Mouse (Mus musculus) megakaryocyte progenitor cell, adult 5-6 weeks (primary cell): Measurements from ENCODE around the gene Chrna3. TPM values are rescaled to one million over a fixed set of nuclear protein-coding genes. Genes with fewer than 3 reads are reported as not detected.

Experiments
- ATAC-seq: replicated peaks from 2 replicates; pipeline ENCODE4 v1.8.0; 2016; ENCODE audit warnings: mild to moderate bottlenecking, moderate TSS enrichment, inconsistent platforms; ENCODE audit not compliant: poor library complexity
- total RNA-seq, 2 experiments: library from RNA; stranded (forward) in 1 of 2; stranded (reverse) in 1 of 2; fragments of 157-497, 149-512 nt in 1 of 2; fragments of 200-1000 nt in 1 of 2; gene quantifications; 2 replicates each; pipeline versions ENCODE4 v1.2.3 to v1.2.4; 2015 to 2017

Chrna3 gene
- total RNA-seq, 2 experiments from 2014 or later = not detected

DNA sequence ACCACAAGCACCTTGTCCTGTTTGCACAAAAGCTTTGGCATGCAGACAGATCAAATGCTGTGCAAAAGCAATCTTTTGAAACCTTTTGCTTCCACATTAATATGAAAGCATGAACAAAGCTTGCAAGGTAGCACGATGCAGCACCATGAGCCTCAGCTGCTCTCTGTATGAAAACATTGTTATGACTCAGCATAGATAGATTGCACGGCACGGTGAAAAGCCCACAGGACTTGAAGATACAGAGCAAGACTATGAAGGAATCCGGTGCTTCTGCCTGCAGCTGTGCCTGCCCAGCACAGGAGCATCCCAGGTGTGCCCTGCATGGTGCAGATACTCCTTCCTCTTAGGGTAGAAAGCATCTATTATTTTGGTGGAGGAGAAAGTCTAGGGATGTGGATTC is 22.8 kb downstream of the Chrna3 start:
- no peak for ATAC-seq

DNA sequence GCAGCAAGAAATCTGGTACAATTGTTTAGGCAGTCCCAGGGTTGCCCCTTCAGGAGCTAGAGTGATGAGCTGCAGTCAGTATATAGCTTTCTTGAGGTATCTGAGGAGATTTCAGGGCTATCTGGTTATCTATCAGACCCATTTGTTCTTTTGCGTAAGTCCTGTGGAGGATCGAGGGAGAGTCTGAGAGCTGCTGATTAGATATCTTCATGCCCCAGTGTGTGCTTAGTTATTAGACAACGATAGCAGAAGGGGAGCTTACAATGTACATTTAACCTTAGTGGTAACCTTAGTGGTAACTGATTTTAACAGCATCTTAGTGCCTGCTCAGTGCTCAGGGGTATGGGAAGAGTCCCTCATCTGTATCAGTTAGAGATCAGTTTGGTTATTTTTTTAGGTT is 30.7 kb downstream of the Chrna3 start:
- ATAC-seq = peak; percentile 85

DNA sequence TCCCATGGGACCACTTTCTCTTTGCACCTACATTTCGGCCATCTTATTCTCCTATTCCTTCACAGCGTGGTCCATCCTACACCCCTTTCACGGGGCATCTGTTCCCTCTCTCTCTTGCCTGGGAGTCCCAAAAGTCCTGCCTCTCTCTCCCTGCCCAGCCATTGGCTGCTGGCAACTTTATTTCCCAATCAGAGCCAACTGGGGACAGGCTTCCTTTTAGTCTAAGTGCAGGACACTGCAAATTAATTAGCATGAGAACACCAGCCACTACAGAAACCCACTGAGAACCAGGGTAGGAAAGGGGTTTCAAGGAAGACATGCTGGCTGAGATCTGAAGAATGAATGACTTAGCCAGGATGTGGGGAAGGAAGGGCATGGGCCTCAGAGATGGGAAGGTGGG is 32.0 kb downstream of the Chrna3 start:
- no peak for ATAC-seq

DNA sequence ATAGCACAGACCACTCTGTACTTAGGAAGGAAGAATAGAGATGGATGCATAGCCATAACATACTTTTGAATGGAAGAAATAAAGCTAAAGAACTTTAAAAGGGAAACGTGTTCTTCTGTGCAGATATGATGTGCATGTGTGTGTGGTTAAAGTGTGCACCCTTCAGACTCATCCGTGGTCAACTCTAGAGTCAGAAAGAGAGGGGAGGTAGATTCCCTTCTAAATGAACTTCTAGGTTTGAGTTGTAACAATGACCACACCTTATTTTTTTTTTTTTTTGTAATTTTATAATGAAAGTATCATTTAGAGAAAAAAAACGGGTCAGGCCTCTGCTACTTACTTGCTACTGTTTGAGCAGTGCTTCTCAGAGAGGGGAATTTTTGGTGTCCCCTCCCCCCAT is 36.0 kb downstream of the Chrna3 start:
- ATAC-seq = no peak

DNA sequence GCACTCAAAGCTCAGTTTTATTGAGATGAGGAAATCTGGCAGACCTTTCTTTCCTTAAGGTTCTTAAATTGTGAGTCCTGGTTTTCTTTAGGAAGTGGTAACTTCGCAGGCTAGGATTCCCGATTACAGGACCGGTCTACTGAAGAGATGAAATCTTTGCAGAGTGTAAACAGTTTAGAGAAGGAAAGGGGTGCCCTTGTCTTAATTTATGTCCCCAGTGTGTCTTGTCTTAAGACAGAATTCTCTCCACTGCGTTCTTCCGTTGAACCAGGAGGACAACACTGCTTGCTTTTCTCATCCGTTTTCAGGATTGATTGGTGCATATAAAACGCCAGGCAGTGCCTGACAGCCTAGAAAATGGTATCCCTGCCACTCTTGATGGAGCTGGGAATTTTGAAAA is 44.0 kb downstream of the Chrna3 start:
- ATAC-seq = no peak

DNA sequence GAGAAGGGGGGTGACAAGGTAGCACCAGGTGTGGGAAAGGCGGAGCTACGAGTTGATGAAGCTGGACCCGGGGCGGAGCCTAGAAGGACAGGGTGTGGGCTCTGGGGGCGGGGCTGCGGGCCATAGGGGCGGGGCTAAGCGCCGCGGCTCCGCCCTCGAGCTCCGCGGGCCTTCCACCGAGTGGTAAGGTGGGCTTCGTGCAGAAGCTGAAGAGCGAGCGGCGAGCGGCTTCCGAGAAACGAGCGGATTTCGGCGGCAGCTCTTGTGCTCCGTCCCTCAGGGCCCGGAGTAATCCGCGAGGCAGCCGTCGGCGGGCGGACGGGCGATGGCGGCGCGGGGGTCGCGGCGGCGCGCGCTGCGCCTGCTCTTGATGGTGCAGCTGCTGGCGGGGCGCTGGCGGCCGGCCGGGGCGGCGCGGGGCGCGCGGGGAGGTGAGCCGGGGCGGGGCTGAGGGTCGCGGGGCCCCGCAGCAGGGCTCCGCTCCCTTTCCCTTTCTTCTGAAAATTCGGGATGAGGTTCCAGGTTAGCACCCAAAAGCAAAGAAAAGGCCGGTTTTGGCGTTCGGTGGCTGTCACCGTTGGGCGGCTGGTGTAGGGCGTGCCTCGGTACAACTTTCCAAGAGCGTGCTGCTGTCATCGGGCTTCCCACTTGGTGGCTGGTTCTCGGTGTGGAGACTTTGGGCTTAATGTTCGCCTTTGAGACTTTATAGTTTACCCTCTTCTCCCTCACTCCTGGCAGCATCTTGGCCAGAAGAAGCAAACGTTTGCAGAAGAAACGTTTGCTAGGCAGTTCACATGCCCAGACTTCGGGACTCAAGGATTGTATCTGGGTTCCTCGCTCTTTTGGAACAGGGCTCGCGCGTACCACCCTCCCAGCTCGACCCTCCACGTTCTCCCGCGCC is 44.8 kb downstream of the Chrna3 start:
- peak; percentile 72 for ATAC-seq

DNA sequence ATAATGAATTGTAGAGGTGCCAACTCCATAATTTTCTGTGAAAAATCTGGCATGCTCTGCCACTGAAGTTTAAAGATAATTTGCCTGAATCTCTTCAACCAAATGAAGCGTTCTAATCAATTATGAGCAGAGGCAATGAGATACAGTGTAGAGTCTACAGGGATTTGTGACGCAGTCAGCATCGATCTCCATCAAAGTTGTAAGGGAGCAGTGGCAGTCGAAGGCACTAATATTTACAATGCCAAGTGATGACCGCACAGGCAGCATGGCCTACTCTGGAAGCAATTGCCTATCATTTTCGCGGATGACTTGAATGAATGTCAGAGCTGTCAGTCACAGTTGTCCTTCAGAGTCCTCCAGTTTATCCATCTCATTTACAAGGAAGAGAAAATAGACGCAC is 45.7 kb downstream of the Chrna3 start, which contains the start of gene Chrna5:
Chrna5 (plus strand) TSS at position 207 of the 400 bp plus-strand sequence.
- no peak for ATAC-seq

DNA sequence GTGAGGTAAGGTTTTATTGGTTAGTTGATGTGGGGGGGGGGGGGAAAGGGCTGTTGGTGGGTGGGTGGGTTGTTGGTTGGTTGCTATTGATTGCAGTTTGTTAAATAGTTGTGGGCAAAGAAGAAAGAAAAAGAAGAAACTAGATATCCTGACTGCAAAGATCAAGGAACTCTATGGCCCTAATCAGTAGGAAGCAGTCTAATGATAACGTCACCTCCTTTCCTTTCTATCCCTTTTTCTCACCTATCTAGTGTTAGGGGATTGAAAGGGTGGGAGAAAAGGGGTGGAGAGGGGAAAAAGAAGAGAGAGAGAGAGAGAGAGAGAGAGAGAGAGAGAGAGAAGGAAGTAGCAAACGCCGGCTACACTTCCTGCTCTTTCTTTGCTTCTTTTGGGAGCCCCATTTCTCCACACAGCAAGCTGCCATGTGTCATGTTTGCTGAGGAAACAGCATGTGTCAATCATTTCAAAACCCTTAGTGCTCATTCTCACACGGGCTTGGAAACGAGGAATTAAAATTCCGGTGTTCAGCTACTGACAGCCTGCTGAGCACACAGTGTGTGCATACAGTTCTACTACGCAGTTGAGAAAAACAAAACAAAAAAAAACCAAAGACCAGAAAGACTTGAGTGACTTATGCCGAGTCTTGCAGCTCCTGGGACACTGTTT is 56.3 kb downstream of the Chrna3 start:
- ATAC-seq = no peak

DNA sequence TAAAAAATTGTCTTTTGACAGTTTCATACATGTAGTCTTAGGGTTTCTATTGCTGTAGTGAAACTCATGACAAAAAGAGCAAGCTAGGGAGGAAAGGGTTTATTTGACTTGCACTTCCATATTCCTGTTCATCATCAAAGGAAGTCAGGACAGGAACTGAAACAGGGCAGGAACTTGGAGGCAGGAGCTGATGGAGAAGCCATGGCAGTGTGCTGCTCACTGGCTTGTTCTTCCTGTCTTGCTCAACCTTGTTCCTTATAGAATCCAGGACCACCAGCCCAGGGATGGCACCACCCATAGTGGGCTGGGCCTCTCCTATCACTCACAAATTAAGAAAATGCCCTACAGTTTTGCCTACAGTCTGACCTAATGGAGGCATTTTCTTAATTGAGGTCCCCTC is 62.7 kb downstream of the Chrna3 start:
- ATAC-seq = no peak

DNA sequence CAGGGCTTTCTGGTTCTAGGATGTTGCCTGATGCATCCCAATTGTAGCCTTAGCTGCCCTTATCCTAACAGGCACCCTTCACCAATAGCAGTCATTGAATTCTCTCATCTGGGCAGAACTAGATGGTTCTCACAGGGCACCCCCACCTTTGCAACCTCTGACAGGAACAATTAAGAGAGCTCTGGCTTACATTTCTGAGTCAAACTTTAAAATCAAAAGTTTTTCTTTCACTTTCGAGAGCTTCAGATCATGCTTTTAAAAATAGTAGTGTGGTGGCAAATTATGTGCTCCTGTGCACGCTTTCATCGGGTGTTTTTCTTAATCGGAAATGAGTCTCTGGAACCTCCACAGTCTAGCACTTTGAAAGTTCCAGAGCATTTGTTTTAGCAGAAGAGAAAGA is 65.3 kb downstream of the Chrna3 start:
- no peak for ATAC-seq

Other genes starting within 250 kb of the Chrna3 start
- 38.7 and 53.4 TPM in 2 replicates for gene Ireb2, start 162.8 kb downstream of the Chrna3 start, total RNA-seq (2015)
- gene Ireb2, start 162.8 kb downstream of the Chrna3 start, total RNA-seq (2017) = 32.0 and 38.6 TPM in 2 replicates
- 0.05 TPM in 1 of 2 replicates, not detected in the other for gene Hykk, start 109.3 kb downstream of the Chrna3 start, total RNA-seq (2015)
- gene Hykk, start 109.3 kb downstream of the Chrna3 start, total RNA-seq (2017) = 0.04 and 0.20 TPM in 2 replicates
- gene Psma4, start 75.8 kb downstream of the Chrna3 start, total RNA-seq (2015) = 326 and 380 TPM in 2 replicates
- 436 and 454 TPM in 2 replicates for gene Psma4, start 75.8 kb downstream of the Chrna3 start, total RNA-seq (2017)
- 0.86 TPM in 1 of 2 replicates, not detected in the other for gene AY074887, start 75.6 kb downstream of the Chrna3 start, total RNA-seq (2015)
- 0.30 TPM in 1 of 2 replicates, not detected in the other for gene AY074887, start 75.6 kb downstream of the Chrna3 start, total RNA-seq (2017)
- not detected in 2 replicates for gene Chrna5, start 45.7 kb downstream of the Chrna3 start, total RNA-seq (2015)
- gene Chrna5, start 45.7 kb downstream of the Chrna3 start, total RNA-seq (2017) = not detected in 2 replicates
- gene Chrnb4, start 22.2 kb upstream of the Chrna3 start, total RNA-seq (2015) = 0.10 TPM in 1 of 2 replicates, not detected in the other
- not detected in 2 replicates for gene Chrnb4, start 22.2 kb upstream of the Chrna3 start, total RNA-seq (2017)
- gene Ube2q2, start 122.3 kb upstream of the Chrna3 start, total RNA-seq (2015) = 44.4 and 46.8 TPM in 2 replicates
- gene Ube2q2, start 122.3 kb upstream of the Chrna3 start, total RNA-seq (2017) = 45.2 and 57.7 TPM in 2 replicates
- 58.7 and 59.2 TPM in 2 replicates for gene Fbxo22, start 182.4 kb upstream of the Chrna3 start, total RNA-seq (2015)
- gene Fbxo22, start 182.4 kb upstream of the Chrna3 start, total RNA-seq (2017) = 52.7 and 56.9 TPM in 2 replicates